Mouse (Mus musculus): ENCODE data around the gene Nanos3.
A peak's percentile ranks its signal among the peaks of the same experiment; 100 is the strongest.

The Nanos3 gene

GRCm38 (mm10) chr8:84185117-84185516 lies at the start of gene Nanos3:
Gene Nanos3 (minus strand): TSS chr8:84185217.
- no peak for DNase-seq (ENCODE audit: low spot score in 2 of 2)

- DNase-seq (ENCODE audit: low spot score in 2 of 2) = no peak
These were observed 48.0 kb upstream of the Nanos3 start for GRCm38 (mm10) chr8:84233055-84233454.

- DNase-seq (ENCODE audit: low spot score in 2 of 2) = no peak
These were observed 45.7 kb upstream of the Nanos3 start for GRCm38 (mm10) chr8:84230735-84231134.

- no peak for DNase-seq (ENCODE audit: low spot score in 2 of 2)
These were observed 38.5 kb upstream of the Nanos3 start for GRCm38 (mm10) chr8:84223322-84224029.

- DNase-seq (ENCODE audit: low spot score in 2 of 2) = peak in 1 of 2 experiments; percentile 47
These were observed 37.6 kb upstream of the Nanos3 start for GRCm38 (mm10) chr8:84222566-84223165.

GRCm38 (mm10) chr8:84220105-84220504 lies 35.1 kb upstream of the Nanos3 start:
- DNase-seq (ENCODE audit: low spot score in 2 of 2) = peak in 1 of 2 experiments; percentile 40

GRCm38 (mm10) chr8:84218143-84218542 lies 33.1 kb upstream of the Nanos3 start:
- no peak for DNase-seq (ENCODE audit: low spot score in 2 of 2)

GRCm38 (mm10) chr8:84217206-84217605 lies 32.2 kb upstream of the Nanos3 start:
- DNase-seq (ENCODE audit: low spot score in 2 of 2) = no peak

- no peak for DNase-seq (ENCODE audit: low spot score in 2 of 2)
These were observed 28.3 kb upstream of the Nanos3 start for GRCm38 (mm10) chr8:84213277-84213676.

GRCm38 (mm10) chr8:84211881-84212563 lies 27.0 kb upstream of the Nanos3 start:
- peak in 1 of 2 experiments; percentile 7 for DNase-seq (ENCODE audit: low spot score in 2 of 2)

- DNase-seq (ENCODE audit: low spot score in 2 of 2) = peak; percentile 40 to 62
These were observed 26.2 kb upstream of the Nanos3 start for GRCm38 (mm10) chr8:84211202-84211601.

- peak; percentile 66 to 85 for DNase-seq (ENCODE audit: low spot score in 2 of 2)
These were observed 25.3 kb upstream of the Nanos3 start for GRCm38 (mm10) chr8:84210167-84210791.

- no peak for DNase-seq (ENCODE audit: low spot score in 2 of 2)
These were observed 23.7 kb upstream of the Nanos3 start for GRCm38 (mm10) chr8:84208381-84209380.

- DNase-seq (ENCODE audit: low spot score in 2 of 2) = peak; percentile 86 to 88
These were observed 22.8 kb upstream of the Nanos3 start for GRCm38 (mm10) chr8:84207811-84208210.

GRCm38 (mm10) chr8:84206666-84207065 lies 21.6 kb upstream of the Nanos3 start:
- no peak for DNase-seq (ENCODE audit: low spot score in 2 of 2)

GRCm38 (mm10) chr8:84205073-84205472 lies 20.1 kb upstream of the Nanos3 start:
- no peak for DNase-seq (ENCODE audit: low spot score in 2 of 2)

GRCm38 (mm10) chr8:84203975-84204772 lies 19.2 kb upstream of the Nanos3 start:
- peak; percentile 92 to 97 for DNase-seq (ENCODE audit: low spot score in 2 of 2)

- peak; percentile 93 for DNase-seq (ENCODE audit: low spot score in 2 of 2)
These were observed 18.2 kb upstream of the Nanos3 start for GRCm38 (mm10) chr8:84202938-84203917.

GRCm38 (mm10) chr8:84202466-84202865 lies 17.4 kb upstream of the Nanos3 start:
- DNase-seq (ENCODE audit: low spot score in 2 of 2) = peak; percentile 73 to 76
